Mouse (Mus musculus) hindbrain, embryonic 15.5 days (tissue): ENCODE measurements around the gene Tmem40. TPM values are rescaled to one million over a fixed set of nuclear protein-coding genes. Genes with fewer than 3 reads are reported as not detected.

Source experiments
- ATAC-seq: fragments of 200-750 bp; cut with Nextera tagmentation; 2 replicates; pipeline ENCODE4 v1.8.0; 2017; ENCODE audit warnings: low read depth, moderate number of reproducible peaks, moderate TSS enrichment; ENCODE audit not compliant: low FRiP score
- H3K27ac ChIP-seq: fragments of 300-500 bp; sonication (generic); replicated peaks from 2 replicates; pipeline ENCODE4 v1.5.1; 2015; ENCODE audit warnings: mild to moderate bottlenecking, inconsistent platforms
- H3K27me3 ChIP-seq: fragments of 300-500 bp; sonication (generic); 2 replicates; pipeline ENCODE4 v1.6.1; 2015; ENCODE audit warnings: control low read depth, inconsistent platforms
- H3K36me3 ChIP-seq: fragments of 300-500 bp; sonication (generic); 2 replicates; pipeline ENCODE4 v1.6.1; 2015; ENCODE audit warnings: control low read depth, inconsistent platforms
- H3K4me1 ChIP-seq: fragments of 300-500 bp; sonication (generic); replicated peaks from 2 replicates; pipeline ENCODE4 v1.6.1; 2015; ENCODE audit warnings: control low read depth, inconsistent platforms
- H3K4me2 ChIP-seq: fragments of 300-500 bp; sonication (generic); 2 replicates; pipeline ENCODE4 v1.6.1; 2015; ENCODE audit warnings: moderate library complexity, mild to moderate bottlenecking, inconsistent platforms
- H3K4me3 ChIP-seq: fragments of 300-500 bp; sonication (generic); 2 replicates; pipeline ENCODE4 v1.5.1; 2015; ENCODE audit warnings: mild to moderate bottlenecking, inconsistent platforms
- H3K9ac ChIP-seq: fragments of 300-500 bp; sonication (generic); 2 replicates; pipeline ENCODE4 v1.6.1; 2015; ENCODE audit warnings: inconsistent platforms
- H3K9me3 ChIP-seq: fragments of 300-500 bp; sonication (generic); 2 replicates; pipeline ENCODE4 v1.6.1; 2016; ENCODE audit warnings: control low read depth, inconsistent platforms
- WGBS: fragments of 180-500 bp; shearing (Covaris S2); methylation state at CpG from one replicate; pipeline ENCODE4 v1.1.7; 2015; 5-methylcytosine and 5-hydroxymethylcytosine counted together
- polyA plus RNA-seq: library from polyadenylated mRNA; unstranded; fragments of >200 nt; fragmentation: Nextera tagmentation; extraction: Ambion mirVana; gene quantifications from 2 replicates; pipeline ENCODE4 v1.2.1, GENCODE M21; 2015

The Tmem40 gene
- polyA plus RNA-seq, 1 experiment from 2014 or later, result 1.5 TPM

DNA sequence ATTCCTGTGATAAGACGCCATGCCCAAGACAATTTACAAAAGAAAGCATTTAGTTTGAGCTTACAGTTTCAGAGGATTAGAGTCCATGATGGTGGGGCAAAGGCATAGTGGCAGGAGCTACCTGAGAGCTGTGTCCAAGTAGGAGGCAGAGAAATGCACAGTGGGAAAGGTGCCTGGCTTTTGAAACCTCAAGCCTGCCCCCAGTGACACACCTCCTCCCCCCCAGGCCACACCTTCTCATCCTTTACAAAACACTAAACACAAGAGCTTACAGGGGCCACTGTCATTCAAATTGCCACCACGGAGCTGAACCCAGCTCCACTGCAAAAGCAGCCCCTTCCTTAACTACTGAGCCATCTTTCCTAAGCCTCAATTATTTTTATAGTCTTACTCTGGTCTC is 34.6 kb downstream of the Tmem40 start:
- H3K9me3 ChIP-seq, result no peaks in the 10 kb centered on the region
- no peaks in the 10 kb centered on the region for H3K4me1 ChIP-seq
- WGBS, result 50% methylated on average over 2 of the region's 2 CpGs
- no peak overlapping the region for H3K4me3 ChIP-seq
- no peak overlapping the region for H3K9ac ChIP-seq
- no peaks in the 10 kb centered on the region for H3K27me3 ChIP-seq
- H3K36me3 ChIP-seq, result no peaks in the 10 kb centered on the region
- H3K27ac ChIP-seq, result no peak overlapping the region
- H3K4me2 ChIP-seq, result no peak overlapping the region
- no peak for ATAC-seq

DNA sequence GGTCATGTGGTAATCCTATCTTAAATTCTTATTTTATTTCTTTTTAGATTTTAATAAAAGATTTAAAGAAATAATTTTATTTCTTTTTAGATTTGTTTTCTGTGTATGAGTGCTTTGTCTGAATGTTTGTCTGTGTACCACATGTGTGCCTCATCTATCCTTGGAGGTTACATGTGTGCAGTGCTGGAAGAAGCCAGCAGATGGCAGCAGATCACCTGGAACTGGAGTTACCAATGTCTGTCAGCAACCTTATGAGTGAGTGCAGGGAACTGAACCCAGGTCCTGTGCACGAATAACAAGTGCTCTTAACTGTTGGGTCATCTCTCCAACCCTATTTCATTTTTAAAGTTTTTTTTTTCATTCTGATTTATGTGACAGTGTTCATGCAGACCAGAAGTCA is 35.1 kb downstream of the Tmem40 start:
- ATAC-seq, result no peak
- Histone ChIP-seq H3K9ac (no peak overlapping the region), H3K9me3 (no peaks in the 10 kb centered on the region), H3K4me2 (no peak overlapping the region), H3K4me1 (no peaks in the 10 kb centered on the region), H3K4me3 (no peak overlapping the region), H3K36me3 (no peaks in the 10 kb centered on the region), H3K27me3 (no peaks in the 10 kb centered on the region), H3K27ac (no peak overlapping the region)
- WGBS, result 90% methylated on average over 1 of the region's 1 CpGs

DNA sequence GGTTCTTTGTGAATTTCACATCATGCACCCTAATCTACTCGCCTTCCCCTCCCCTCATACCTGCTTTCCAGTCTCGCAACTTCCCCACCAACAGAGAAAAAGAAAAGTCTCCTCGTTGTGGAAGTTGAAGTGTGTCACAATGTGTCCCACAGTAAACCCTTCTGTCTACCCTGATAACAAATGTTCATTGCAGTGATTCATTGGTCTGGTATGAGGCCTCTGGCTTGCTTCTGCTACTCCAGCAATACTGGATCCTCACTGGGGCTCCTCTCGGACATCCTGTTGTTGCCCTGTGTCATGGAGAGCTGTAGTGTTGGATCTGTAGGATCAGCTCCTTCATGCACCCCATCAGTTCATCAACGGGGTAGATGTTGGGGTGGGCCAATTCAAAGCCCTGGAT is 40.0 kb downstream of the Tmem40 start:
- H3K27me3 ChIP-seq, result no peaks in the 10 kb centered on the region
- H3K4me3 ChIP-seq, result no peak overlapping the region
- H3K4me1 ChIP-seq, result peaks cover 10% of the 10 kb centered on the region
- no peaks in the 10 kb centered on the region for H3K36me3 ChIP-seq
- no peak for ATAC-seq
- H3K9ac ChIP-seq, result no peak overlapping the region
- H3K27ac ChIP-seq, result no peak overlapping the region
- no peak overlapping the region for H3K4me2 ChIP-seq
- no peaks in the 10 kb centered on the region for H3K9me3 ChIP-seq
- 87% methylated on average over 5 of the region's 5 CpGs for WGBS

DNA sequence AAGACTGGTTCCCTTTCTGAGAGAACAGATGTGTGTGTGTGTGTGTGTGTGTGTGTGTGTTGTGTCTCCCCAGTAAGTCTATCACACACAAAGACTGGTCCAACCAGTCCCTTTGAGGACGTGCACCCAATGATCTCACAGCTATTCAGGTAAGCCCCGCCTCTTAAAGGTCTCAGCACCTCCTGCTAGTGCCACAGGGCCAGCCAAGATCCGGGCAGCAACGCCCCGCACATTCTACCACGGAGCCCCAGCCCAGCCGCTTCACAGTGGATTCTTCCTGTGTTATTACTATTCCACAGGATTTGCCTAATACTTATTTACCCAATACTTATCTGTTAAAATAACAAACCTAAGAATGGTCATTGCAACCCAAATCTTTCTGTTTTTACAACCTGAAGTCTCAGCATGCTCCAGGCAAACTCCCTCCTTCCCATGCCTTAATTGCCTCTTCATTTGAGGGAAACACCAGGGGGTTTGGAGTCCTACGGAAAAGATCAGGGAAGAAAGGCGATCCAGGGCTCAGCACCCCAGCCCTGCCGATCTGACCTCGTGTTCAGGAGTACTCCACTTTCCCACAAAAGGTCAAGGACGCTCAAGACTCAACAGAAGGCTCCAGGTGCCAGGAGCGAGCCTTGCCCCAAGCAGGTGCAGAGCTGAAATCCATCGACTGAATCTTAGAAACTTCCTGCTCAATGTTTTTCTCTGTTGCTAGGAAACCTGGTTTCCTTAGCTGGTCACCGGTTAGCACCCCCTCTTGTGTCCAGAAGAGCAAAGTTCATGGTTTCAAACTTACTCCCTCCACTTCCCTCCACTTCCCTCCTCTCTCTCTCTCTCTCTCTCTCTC is 44.3 kb downstream of the Tmem40 start:
- 2% methylated on average over 15 of the region's 15 CpGs for WGBS
- Histone ChIP-seq H3K27me3 (no peaks in the 10 kb centered on the region), H3K4me2 (peak overlapping the region; percentile 62), H3K9ac (no peak overlapping the region), H3K27ac (0 out of 2 replicates have a peak overlapping the region, but pooled peaks have one; percentile 30), H3K4me3 (peak overlapping the region; percentile 25), H3K36me3 (no peaks in the 10 kb centered on the region), H3K9me3 (no peaks in the 10 kb centered on the region), H3K4me1 (peaks cover 18% of the 10 kb centered on the region)
- peak; percentile 90 for ATAC-seq

DNA sequence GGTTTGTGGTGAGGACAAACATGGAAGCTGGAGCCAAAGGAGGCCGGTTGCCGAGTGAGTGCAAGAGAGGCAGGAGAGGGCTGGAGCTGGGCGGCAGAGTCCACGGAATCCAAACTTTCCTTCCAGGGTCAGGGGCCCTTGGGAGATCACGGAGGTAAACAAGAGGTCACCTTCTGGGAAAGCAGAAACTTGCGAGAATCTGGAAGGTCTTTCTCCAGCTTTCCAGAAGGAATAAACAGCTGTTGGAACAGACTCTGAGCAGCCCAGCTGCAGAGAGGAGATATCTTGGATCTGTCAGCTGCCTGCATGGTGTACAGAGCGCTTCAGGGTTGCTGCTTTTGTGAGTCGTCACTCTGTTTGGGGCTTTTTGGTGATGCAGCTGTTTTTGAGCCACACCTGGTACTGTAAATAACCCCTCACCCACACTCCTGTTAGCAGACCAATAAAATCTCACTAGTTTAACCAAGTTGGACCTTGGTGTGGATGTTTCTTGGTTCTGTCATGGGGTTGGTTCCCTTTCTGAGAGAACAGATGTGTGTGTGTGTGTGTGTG is 45.0 kb downstream of the Tmem40 start:
- WGBS, result 19% methylated on average over 8 of the region's 8 CpGs
- Histone ChIP-seq H3K4me2 (peak overlapping the region; percentile 62), H3K9ac (no peak overlapping the region), H3K36me3 (no peaks in the 10 kb centered on the region), H3K27me3 (no peaks in the 10 kb centered on the region), H3K4me1 (peaks cover 18% of the 10 kb centered on the region), H3K4me3 (peak overlapping the region; percentile 25; the same call in 1 of the 2 replicates), H3K9me3 (no peaks in the 10 kb centered on the region), H3K27ac (0 out of 2 replicates have a peak overlapping the region, but pooled peaks have one; percentile 9)
- peak; percentile 65; the same call in 1 of the 2 replicates for ATAC-seq

DNA sequence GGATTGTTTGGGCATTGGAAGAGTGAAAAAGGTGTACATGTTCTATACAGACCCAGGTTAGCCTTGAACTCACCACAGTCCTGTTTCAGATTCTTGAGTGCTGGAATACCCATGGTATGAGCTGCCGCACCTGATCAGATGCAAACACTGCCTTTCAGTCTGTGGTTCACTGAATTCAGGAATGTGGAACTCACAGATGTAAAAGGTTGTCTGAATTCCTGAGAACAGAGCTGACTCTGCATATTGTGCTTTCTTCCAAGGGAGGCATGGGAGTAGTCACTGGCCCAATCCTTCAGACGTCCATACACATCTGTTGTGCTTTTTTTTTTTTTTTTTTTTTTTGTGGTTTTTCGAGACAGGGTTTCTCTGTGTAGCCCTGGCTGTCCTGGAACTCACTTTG is 50.9 kb downstream of the Tmem40 start:
- no peak overlapping the region for H3K4me2 ChIP-seq
- 77% methylated on average over 3 of the region's 3 CpGs for WGBS
- no peak for ATAC-seq
- H3K27me3 ChIP-seq, result no peaks in the 10 kb centered on the region
- H3K4me1 ChIP-seq, result no peaks in the 10 kb centered on the region
- no peaks in the 10 kb centered on the region for H3K9me3 ChIP-seq
- H3K27ac ChIP-seq, result no peak overlapping the region
- H3K9ac ChIP-seq, result no peak overlapping the region
- H3K36me3 ChIP-seq, result no peaks in the 10 kb centered on the region
- no peak overlapping the region for H3K4me3 ChIP-seq

DNA sequence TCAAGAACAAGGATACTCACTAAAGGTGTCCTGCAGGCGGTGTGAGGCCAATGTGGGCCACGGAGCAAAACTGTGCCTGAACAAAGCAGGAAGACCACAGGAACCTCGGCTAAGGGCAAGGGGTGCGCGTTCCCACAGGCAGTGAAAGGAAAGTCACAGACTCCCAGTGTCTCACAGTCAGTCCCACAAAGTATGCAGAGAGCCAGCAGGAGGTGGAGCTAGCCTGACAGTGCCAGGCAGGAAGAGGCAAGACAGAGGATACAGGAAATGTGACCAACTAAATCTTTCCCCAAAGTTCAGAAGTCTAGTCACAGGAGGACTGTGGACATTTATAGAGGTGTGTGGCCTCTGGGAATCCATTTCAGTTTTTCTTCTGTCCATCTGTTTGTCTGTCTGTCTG is 59.3 kb downstream of the Tmem40 start:
- H3K36me3 ChIP-seq, result no peaks in the 10 kb centered on the region
- no peaks in the 10 kb centered on the region for H3K27me3 ChIP-seq
- H3K9ac ChIP-seq, result no peak overlapping the region
- WGBS, result 69% methylated on average over 5 of the region's 5 CpGs
- H3K9me3 ChIP-seq, result no peaks in the 10 kb centered on the region
- H3K4me3 ChIP-seq, result no peak overlapping the region
- 0 out of 2 replicates have a peak, but pooled peaks cover 3% of the 10 kb centered on the region for H3K4me1 ChIP-seq
- no peak overlapping the region for H3K4me2 ChIP-seq
- no peak overlapping the region for H3K27ac ChIP-seq
- ATAC-seq, result no peak

DNA sequence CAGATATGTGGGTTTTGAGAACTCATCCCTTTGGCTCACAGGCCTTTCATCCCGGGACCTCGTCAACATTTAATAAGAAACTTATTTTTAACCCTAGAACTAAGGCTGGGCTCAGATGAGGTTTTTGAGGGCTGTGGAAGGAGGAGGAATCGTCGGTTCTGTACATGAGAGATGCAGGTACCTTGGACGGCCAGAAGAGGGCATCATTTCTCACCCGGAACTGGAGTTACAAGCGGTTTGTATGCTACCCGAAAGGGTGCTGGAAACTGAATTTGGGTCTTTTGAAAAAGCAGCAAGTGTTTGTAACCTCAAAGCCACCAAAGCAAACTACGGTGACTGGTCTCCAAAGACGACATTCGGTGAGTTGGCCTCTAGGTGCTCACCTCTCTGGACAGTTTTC is 60.9 kb downstream of the Tmem40 start:
- Histone ChIP-seq H3K4me3 (no peak overlapping the region), H3K9ac (no peak overlapping the region), H3K27me3 (no peaks in the 10 kb centered on the region), H3K4me2 (no peak overlapping the region), H3K9me3 (no peaks in the 10 kb centered on the region), H3K4me1 (0 out of 2 replicates have a peak, but pooled peaks cover 6% of the 10 kb centered on the region), H3K36me3 (no peaks in the 10 kb centered on the region), H3K27ac (no peak overlapping the region)
- no peak for ATAC-seq
- 53% methylated on average over 11 of the region's 11 CpGs for WGBS

DNA sequence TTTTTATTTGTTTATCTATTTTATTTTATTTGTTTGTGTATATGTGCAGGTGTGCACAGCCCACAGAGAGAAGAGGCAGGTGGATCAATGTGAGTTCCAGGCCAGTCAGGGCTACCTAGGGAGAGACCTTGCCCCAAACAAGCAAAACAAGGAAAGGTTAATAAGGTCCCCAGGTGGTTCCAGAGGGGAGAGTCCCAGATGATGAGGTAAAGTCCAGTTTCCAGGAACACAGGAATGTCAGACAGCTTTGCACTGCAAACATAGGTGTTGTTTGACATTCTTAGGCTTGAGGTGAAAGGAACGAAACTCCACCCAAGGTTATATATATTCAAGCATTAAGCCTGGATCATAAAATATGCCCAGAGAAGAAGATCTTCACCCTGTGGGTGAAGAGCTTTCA is 61.4 kb downstream of the Tmem40 start:
- WGBS, result 100% methylated on average over 1 of the region's 1 CpGs
- H3K27me3 ChIP-seq, result no peaks in the 10 kb centered on the region
- H3K9ac ChIP-seq, result no peak overlapping the region
- H3K27ac ChIP-seq, result no peak overlapping the region
- ATAC-seq, result no peak
- H3K4me1 ChIP-seq, result 0 out of 2 replicates have a peak, but pooled peaks cover 6% of the 10 kb centered on the region
- no peak overlapping the region for H3K4me3 ChIP-seq
- no peaks in the 10 kb centered on the region for H3K9me3 ChIP-seq
- H3K36me3 ChIP-seq, result no peaks in the 10 kb centered on the region
- no peak overlapping the region for H3K4me2 ChIP-seq

DNA sequence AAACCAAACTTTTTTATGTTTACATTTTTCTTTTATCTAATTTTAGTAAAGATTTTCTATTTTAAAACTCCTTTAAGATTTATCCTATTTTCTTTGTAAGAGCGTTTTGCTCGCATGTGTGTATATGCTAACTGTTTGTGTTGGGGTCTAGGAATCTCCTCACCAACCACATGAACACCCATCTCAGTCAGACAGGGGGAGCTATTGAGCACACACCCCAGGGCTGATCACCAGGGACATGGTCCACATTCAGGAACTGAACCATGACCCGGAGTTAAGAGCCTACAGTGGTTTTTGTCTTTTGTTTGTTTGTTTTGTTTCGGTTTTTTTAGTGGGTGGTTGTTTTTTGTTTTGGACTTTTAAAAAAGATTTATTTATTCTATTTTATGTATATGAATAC is 63.5 kb downstream of the Tmem40 start:
- Histone ChIP-seq H3K9ac (no peak overlapping the region), H3K4me1 (0 out of 2 replicates have a peak, but pooled peaks cover 6% of the 10 kb centered on the region), H3K9me3 (no peaks in the 10 kb centered on the region), H3K4me3 (no peak overlapping the region), H3K36me3 (no peaks in the 10 kb centered on the region), H3K27me3 (no peaks in the 10 kb centered on the region), H3K4me2 (no peak overlapping the region), H3K27ac (no peak overlapping the region)
- 88% methylated on average over 4 of the region's 4 CpGs for WGBS
- ATAC-seq, result no peak

DNA sequence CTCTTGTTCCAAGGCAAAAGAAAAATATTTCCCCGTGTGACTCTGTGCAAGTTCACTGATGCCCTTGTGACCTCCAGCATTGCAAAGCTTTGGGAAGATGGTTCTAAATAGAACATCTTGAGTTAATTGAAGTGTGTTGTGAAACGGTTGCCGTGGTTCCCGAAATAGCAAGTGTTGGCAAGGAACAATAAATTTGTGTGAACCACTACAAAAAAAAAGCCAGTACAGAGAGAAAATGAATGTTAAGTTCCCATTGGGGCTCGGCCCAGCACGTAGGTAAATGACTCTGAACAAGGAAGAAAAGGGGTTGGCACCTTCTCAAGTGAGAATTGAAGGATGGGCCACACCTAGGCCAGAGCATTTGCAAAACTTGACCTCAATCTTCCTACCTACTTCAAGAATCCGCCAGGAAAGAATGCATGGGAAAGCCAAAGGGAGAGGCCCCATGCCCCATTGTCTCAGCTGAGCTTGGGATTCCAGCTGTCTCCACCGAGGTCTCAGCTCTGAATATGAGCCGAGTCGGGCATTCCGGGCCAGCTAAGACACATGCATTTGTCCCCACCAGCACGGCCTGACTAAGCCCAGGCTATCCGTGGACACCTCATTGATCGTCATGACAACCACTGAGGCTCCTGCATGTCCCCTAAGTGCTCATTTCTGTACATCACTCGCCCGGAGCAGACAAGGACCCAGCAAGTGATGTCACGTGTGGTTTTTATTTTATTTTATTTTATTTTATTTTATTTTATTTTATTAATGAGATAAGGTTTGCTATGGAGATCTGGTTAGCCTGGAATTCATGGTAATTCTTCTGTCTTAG is 64.3 kb downstream of the Tmem40 start:
- WGBS, result 41% methylated on average over 17 of the region's 17 CpGs
- no peak for ATAC-seq
- no peaks in the 10 kb centered on the region for H3K36me3 ChIP-seq

More for the DNA sequence above, 64.3 kb downstream of the Tmem40 start:
- Histone ChIP-seq H3K4me3 (no peak overlapping the region), H3K27ac (no peak overlapping the region), H3K4me1 (0 out of 2 replicates have a peak, but pooled peaks cover 6% of the 10 kb centered on the region), H3K9me3 (no peaks in the 10 kb centered on the region), H3K27me3 (no peaks in the 10 kb centered on the region), H3K9ac (no peak overlapping the region), H3K4me2 (no peak overlapping the region)
